Mouse (Mus musculus) ES-E14 (cell line): Measurements from ENCODE around the gene Ankle1. TPM values are rescaled to one million over a fixed set of nuclear protein-coding genes. Genes with fewer than 3 reads are reported as not detected.

Experiments
- DNase-seq: peaks from one replicate; pipeline ENCODE4 v3.0.0-alpha.2; 2013; ENCODE audit warnings: low read depth, low spot score
- H3K27ac ChIP-seq: 2 replicates; pipeline ENCODE4 v1.5.1; 2012; ENCODE audit warnings: low read depth, mild to moderate bottlenecking, low read length, moderate library complexity, mixed read lengths; ENCODE audit not compliant: poor library complexity, insufficient read depth, severe bottlenecking
- H3K36me3 ChIP-seq: 2 replicates; pipeline ENCODE4 v1.6.1; 2012; ENCODE audit warnings: mild to moderate bottlenecking, low read length, moderate library complexity, mixed read lengths; ENCODE audit not compliant: control insufficient read depth, poor library complexity, insufficient read depth, severe bottlenecking
- H3K4me1 ChIP-seq, 2 experiments: fragments of 150-350 bp in 1 of 2; sonication (generic) in 1 of 2; 2 replicates each; pipeline ENCODE4 v1.6.1; 2012; ENCODE audit warnings: low read length in 2 of 2, mild to moderate bottlenecking in 1 of 2, mixed read lengths in 1 of 2; ENCODE audit not compliant: control insufficient read depth in 2 of 2, insufficient read depth in 2 of 2, poor library complexity in 1 of 2
- H3K4me3 ChIP-seq, 2 experiments: fragments of 150-350 bp in 1 of 2; sonication (generic) in 1 of 2; 2 replicates each; pipeline ENCODE4 v1.5.1; 2012; ENCODE audit warnings: low read length in 2 of 2, low read depth in 1 of 2, mild to moderate bottlenecking in 1 of 2, mixed read lengths in 1 of 2; ENCODE audit not compliant: insufficient read depth in 1 of 2, poor library complexity in 1 of 2, severe bottlenecking in 1 of 2
- H3K9ac ChIP-seq: 2 replicates; pipeline ENCODE4 v1.6.1; 2012; ENCODE audit warnings: low read depth, mild to moderate bottlenecking, low read length, mixed read lengths; ENCODE audit not compliant: poor library complexity, insufficient read depth, severe bottlenecking
- H3K9me3 ChIP-seq: fragments of 150-350 bp; sonication (generic); 2 replicates; pipeline ENCODE4 v1.6.1; 2012; ENCODE audit warnings: low read depth, mild to moderate bottlenecking, low read length; ENCODE audit not compliant: control insufficient read depth, insufficient read depth
- CHD2 ChIP-seq: IDR thresholded peaks from 2 replicates; pipeline ENCODE4 v1.6.1; 2014; ENCODE audit warnings: mild to moderate bottlenecking, low read depth, low read length, inconsistent platforms
- HCFC1 ChIP-seq: IDR thresholded peaks from 2 replicates; pipeline ENCODE4 v1.6.1; 2012; ENCODE audit warnings: low read length, inconsistent platforms, borderline replicate concordance; ENCODE audit not compliant: insufficient read depth
- MAFK ChIP-seq: IDR thresholded peaks from 2 replicates; pipeline ENCODE4 v1.6.1; 2014; ENCODE audit warnings: mild to moderate bottlenecking, low read depth, low read length, inconsistent platforms; ENCODE audit not compliant: insufficient read depth
- ZC3H11A ChIP-seq: IDR thresholded peaks from 2 replicates; pipeline ENCODE4 v1.6.1; 2012; ENCODE audit warnings: low read depth, mild to moderate bottlenecking, inconsistent platforms, low read length, borderline replicate concordance
- ZNF384 ChIP-seq: IDR thresholded peaks from 2 replicates; pipeline ENCODE4 v1.6.1; 2012; ENCODE audit warnings: low read depth, low read length, inconsistent platforms
- in situ Hi-C, 2 experiments: fragments of 600-800 bp; cut with MboI; formaldehyde crosslinking; loops; one replicate each; pipeline ENCODE4 v1.15.1; 2025; ENCODE audit warnings: low sequenced_read_pairs in 2 of 2, inconsistent platforms in 1 of 2; ENCODE audit not compliant: unreplicated experiment in 2 of 2
- total RNA-seq: library from RNA; depleted of rRNA; stranded (reverse); fragments of 300-350 nt; gene quantifications from 2 replicates; pipeline ENCODE4 v1.2.3, GENCODE M21; 2012; rRNA removed

The Ankle1 gene
- total RNA-seq, 1 experiment, result 28.9 TPM

- Histone ChIP-seq H3K4me1 (peaks cover 0 to 5% of the 10 kb centered on the region in 2 experiments; a peak in 3 of 4 replicates), H3K9me3 (no peaks in the 10 kb centered on the region), H3K27ac (no peak overlapping the region), H3K9ac (no peak overlapping the region), H3K4me3 (no peak overlapping the region), H3K36me3 (no peaks in the 10 kb centered on the region)
- TF ChIP-seq ZC3H11A, result no peak
- TF ChIP-seq CHD2, result no peak
- TF ChIP-seq ZNF384, result no peak
- no peak for TF ChIP-seq MAFK
- no peak for TF ChIP-seq HCFC1
- no peak for DNase-seq
- in situ Hi-C loops, result no loop called here
Measured at GRCm38 (mm10) chr8:71452669-71453068, 46.9 kb downstream of the Ankle1 start.

- in situ Hi-C loops, result no loop called here
- Histone ChIP-seq H3K4me3 (no peak overlapping the region), H3K9ac (no peak overlapping the region), H3K27ac (no peak overlapping the region), H3K4me1 (peaks cover 4 to 5% of the 10 kb centered on the region in 2 experiments; a peak in 3 of 4 replicates), H3K36me3 (no peaks in the 10 kb centered on the region), H3K9me3 (no peaks in the 10 kb centered on the region)
- no peak for DNase-seq
- TF ChIP-seq MAFK (no peak), HCFC1 (no peak), CHD2 (no peak), ZNF384 (no peak), ZC3H11A (no peak)
Measured at GRCm38 (mm10) chr8:71454668-71455067, 48.9 kb downstream of the Ankle1 start.

GRCm38 (mm10) chr8:71456906-71457305 lies 51.1 kb downstream of the Ankle1 start:
- TF ChIP-seq ZNF384 (no peak), HCFC1 (no peak), CHD2 (no peak), ZC3H11A (no peak), MAFK (no peak)
- DNase-seq, result no peak
- peaks cover 5 to 7% of the 10 kb centered on the region in 2 experiments; a peak in 3 of 4 replicates for H3K4me1 ChIP-seq
- no peaks in the 10 kb centered on the region for H3K9me3 ChIP-seq
- H3K36me3 ChIP-seq, result no peaks in the 10 kb centered on the region
- in situ Hi-C loops, result no loop called here
- no peak overlapping the region for H3K27ac ChIP-seq
- peak overlapping the region in 1 of 2 experiments; percentile 13; a peak in 1 of 4 replicates for H3K4me3 ChIP-seq
- no peak overlapping the region for H3K9ac ChIP-seq

GRCm38 (mm10) chr8:71457659-71458270 lies 52.0 kb downstream of the Ankle1 start:
- no peaks in the 10 kb centered on the region for H3K9me3 ChIP-seq
- peaks cover 5 to 7% of the 10 kb centered on the region in 2 experiments; a peak in 3 of 4 replicates for H3K4me1 ChIP-seq
- H3K4me3 ChIP-seq, result peak overlapping the region; percentile 28 to 42; a peak in 1 of 4 replicates
- H3K9ac ChIP-seq, result no peak overlapping the region
- no peak for DNase-seq
- no peaks in the 10 kb centered on the region for H3K36me3 ChIP-seq
- no peak overlapping the region for H3K27ac ChIP-seq
- TF ChIP-seq CHD2 (no peak), MAFK (no peak), ZNF384 (no peak), HCFC1 (no peak), ZC3H11A (no peak)
- in situ Hi-C loops, result no loop called here

Other genes starting within 250 kb of the Ankle1 start
- 32.1 and 36.1 TPM in 2 replicates for gene Myo9b, start 133.3 kb upstream of the Ankle1 start, total RNA-seq
- 26.3 and 39.3 TPM in 2 replicates for gene Haus8, start 133.1 kb upstream of the Ankle1 start, total RNA-seq
- gene Use1, start 39.2 kb upstream of the Ankle1 start, total RNA-seq, result 112 and 144 TPM in 2 replicates
- gene Ocel1, start 34.7 kb upstream of the Ankle1 start, total RNA-seq, result 7.4 and 9.4 TPM in 2 replicates
- 52.8 and 63.1 TPM in 2 replicates for gene Nr2f6, start 24.1 kb upstream of the Ankle1 start, total RNA-seq
- gene Ushbp1, start 10.2 kb upstream of the Ankle1 start, total RNA-seq, result 2.0 and 2.4 TPM in 2 replicates
- 40.7 and 47.4 TPM in 2 replicates for gene Babam1, start 9.1 kb upstream of the Ankle1 start, total RNA-seq
- 11.7 and 12.2 TPM in 2 replicates for gene Abhd8, start 57.6 kb downstream of the Ankle1 start, total RNA-seq
- gene Mrpl34, start 58.9 kb downstream of the Ankle1 start, total RNA-seq, result 135 and 148 TPM in 2 replicates
- 60.5 and 65.1 TPM in 2 replicates for gene Dda1, start 63.2 kb downstream of the Ankle1 start, total RNA-seq
- gene Ano8, start 80.0 kb downstream of the Ankle1 start, total RNA-seq, result 10.6 and 22.3 TPM in 2 replicates
- gene Gtpbp3, start 82.1 kb downstream of the Ankle1 start, total RNA-seq, result 60.4 and 63.8 TPM in 2 replicates
- gene Plvap, start 105.7 kb downstream of the Ankle1 start, total RNA-seq, result 2.0 and 2.5 TPM in 2 replicates
- gene Ccdc194, start 119.7 kb downstream of the Ankle1 start, total RNA-seq, result 2.4 and 2.6 TPM in 2 replicates
- 135 and 207 TPM in 2 replicates for gene Bst2, start 131.4 kb downstream of the Ankle1 start, total RNA-seq
- 50.4 and 58.8 TPM in 2 replicates for gene Mvb12a, start 136.9 kb downstream of the Ankle1 start, total RNA-seq
- gene Tmem221, start 152.9 kb downstream of the Ankle1 start, total RNA-seq, result 0.18 and 0.58 TPM in 2 replicates
- gene Nxnl1, start 160.6 kb downstream of the Ankle1 start, total RNA-seq, result not detected in 2 replicates
- 24.5 and 45.9 TPM in 2 replicates for gene Slc27a1, start 162.9 kb downstream of the Ankle1 start, total RNA-seq
- gene Pgls, start 186.2 kb downstream of the Ankle1 start, total RNA-seq, result 95.6 and 124 TPM in 2 replicates
- gene Fam129c, start 191.6 kb downstream of the Ankle1 start, total RNA-seq, result 9.0 and 15.2 TPM in 2 replicates
- gene Colgalt1, start 205.0 kb downstream of the Ankle1 start, total RNA-seq, result 126 and 186 TPM in 2 replicates